Mouse (Mus musculus) frontal cortex, postnatal 10 days (tissue): ENCODE results near the gene Metap1d.

Source experiments
- DNase-seq, 2 experiments: peaks; one replicate each; pipeline ENCODE4 v3.0.0; 2022; ENCODE audit warnings: low spot score in 2 of 2, mixed read lengths in 1 of 2

Gene Metap1d

DNA sequence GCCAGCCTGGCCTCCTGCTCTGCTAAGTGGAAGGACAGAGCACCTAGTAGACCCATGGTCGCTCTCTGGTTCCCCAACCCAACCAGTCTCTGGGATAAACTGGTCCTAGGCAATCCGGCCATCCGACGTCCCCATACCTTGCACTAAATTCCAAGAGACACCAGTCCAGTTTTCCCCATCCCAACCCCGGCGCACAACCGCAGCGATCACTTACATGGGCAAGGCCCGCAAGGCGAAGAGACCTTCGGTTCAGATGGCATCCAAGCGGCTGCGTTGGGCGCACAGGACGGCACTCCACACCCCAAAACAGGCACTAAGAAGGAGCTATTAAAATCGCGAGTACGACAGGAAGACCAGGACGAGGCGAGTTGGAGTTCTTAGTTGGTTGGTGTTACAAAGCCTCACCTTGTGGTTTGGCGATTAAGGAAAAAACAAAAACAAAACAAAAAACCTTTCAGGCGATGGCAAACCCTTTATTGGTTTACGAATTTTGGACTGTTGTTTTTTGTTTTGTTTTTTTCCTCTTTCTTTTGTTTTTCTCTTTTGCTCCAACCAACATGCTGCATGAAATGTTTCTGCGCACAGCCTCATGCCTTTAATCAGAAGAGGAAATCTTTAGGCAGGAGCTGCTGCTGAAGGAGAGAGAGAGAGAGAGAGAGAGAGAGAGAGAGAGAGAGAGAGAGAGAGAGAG is 74.4 kb downstream of the Metap1d start:
- no peak for DNase-seq

DNA sequence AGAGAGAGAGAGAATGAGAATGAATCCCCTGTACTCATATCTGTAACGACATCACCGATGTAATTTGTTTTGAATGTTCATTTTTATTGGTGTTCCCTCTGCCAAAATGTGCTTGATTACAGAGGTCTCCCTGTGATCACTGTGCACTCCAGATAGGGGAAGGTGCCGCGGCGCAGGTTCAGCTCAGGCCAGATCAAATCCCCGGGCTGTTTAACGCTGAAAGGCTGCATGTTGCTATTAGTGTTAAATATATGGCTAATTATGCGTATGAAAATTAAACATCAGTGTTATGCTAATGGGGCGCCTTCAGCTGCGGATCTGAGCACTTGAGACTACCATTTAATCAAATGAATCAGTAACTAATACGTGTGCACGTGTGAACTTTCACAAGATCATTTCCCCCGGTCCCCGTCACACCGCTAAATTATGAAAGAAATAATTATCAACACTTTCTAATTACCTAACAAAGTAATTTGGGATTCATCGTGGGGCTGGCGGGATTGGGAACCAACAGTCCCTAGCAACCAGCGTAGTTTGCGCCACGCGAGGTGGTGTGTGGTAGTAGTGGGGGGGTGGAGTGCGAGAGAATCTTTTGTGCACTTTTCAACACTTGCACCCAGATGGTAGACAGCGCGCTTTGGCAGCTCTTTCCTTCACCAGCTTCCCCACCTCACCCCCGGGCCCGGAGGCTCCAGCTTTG is 75.1 kb downstream of the Metap1d start, which contains the start of gene Dlx1:
Dlx1 (plus strand) TSS at position 100 of the 700 bp plus-strand sequence.
- DNase-seq, result peak in 1 of 2 experiments; percentile 40

DNA sequence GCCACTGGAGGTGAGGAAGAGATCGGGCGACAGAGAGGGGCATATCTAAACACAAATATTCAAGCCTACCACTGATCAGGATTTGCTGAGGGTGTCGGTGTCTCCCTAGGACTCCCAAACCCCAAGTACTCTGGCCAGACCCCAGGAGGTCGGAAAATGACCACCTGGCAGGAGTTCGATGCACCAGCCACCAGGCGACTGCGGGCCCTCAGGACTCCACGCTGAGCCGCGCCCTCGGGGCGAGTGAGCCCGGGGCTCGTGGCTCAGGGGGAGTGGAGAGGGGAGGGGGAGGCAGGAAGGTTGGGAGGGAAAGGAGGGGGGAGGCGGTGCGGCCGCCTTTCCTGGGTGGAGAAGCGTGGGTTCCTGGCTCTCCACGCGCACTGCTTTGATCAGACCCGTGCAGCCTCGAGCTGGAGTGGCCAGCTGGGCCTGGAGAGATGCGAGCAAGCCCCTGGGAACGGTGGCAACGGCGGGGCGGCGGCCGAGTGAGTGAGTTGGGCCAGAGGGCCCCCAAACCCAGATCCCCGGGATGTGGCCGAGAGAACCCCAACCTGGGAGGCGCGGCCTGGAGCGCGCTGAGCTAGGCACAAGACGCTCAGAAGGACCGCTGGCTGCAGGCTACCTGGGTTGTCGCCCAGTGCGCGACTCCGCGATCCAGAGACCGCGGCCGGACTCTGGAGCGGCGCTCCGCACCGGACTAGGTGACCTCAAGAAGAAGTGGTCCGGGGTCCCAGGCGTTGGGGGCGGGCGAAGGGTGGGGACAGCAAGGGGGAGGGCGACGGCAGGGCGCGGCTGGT is 75.8 kb downstream of the Metap1d start:
- DNase-seq, result peak in 1 of 2 experiments; percentile 34

DNA sequence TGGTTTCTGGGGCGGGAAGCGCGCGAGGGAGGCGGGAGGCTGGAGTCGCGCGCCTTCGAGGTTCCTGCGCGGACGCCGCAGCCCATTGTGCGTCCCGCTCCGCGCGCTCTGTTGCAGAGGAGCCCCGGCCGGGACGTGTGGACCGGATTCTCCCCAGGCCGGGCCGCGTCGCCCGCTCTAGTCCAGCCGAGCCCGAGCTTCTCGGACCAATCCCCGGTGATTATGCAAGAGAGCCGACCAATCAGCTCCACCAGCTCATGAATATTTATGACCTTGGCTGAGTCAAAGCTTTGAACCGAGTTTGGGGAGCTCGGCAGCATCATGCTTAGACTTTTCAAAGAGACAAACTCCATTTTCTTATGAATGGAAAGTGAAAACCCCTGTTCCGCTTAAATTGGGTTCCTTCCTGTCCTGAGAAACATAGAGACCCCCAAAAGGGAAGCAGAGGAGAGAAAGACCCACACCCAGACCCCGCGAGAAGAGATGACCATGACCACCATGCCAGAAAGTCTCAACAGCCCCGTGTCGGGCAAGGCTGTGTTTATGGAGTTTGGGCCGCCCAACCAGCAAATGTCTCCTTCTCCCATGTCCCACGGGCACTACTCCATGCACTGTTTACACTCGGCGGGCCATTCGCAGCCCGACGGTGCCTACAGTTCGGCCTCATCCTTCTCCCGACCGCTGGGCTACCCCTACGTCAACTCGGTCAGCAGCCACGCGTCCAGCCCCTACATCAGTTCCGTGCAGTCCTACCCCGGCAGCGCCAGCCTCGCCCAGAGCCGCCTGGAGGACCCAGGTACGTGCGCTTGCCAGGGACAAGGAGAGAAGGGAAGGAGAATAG is 76.7 kb downstream of the Metap1d start:
- DNase-seq, result peak; percentile 62 to 71

DNA sequence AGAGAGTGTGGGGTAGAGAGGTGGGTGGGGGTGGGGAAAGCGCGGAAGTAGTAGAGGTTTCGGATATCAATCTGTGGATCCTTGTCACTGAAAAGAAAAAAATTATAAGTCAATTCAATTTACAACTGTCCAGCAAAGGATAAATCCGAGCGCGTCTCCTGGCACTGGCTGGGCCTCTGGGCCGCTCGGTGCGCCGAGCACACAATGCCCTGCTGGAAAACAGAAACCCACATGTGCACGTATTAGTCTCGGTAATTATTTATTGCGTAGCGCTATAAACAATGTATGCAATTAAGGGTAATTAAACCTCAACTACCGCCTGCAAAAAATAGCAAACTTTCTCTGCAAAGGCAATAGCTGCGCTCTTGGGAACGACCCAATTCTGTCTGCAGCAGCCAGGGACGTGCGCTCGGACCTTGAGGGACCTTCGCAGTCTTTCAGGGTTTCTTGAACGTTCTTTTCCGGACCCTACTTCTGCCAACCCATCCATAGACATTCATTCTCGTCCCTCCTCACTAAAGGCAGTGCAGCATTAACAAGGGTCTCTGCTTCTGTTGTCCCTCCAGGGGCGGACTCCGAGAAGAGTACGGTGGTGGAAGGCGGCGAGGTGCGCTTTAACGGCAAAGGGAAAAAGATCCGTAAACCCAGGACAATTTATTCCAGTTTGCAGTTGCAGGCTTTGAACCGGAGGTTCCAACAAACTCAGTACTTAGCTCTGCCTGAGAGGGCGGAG is 77.5 kb downstream of the Metap1d start:
- no peak for DNase-seq

DNA sequence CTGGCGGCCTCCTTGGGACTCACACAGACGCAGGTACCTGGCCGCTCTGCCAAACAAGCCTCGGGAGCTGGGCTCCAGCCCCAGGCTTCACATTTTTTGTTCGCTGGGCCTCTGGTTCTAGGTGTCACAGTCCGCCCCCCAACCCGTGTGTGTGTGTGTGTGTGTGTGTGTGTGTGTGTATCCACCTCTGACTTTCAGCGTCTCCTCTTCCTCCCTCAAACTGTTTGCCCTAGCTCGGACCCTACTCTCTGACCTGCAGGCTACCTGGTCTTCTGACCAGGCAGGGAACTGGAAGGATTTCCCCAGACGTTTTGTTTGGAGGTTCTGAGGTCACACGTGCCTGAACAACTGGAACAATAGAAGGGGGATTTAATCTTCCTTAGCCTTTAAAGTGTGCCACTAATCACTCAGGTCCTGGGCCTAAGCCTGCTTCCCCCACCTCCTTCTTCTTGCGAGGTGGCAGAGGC is 78.1 kb downstream of the Metap1d start:
- no peak for DNase-seq

DNA sequence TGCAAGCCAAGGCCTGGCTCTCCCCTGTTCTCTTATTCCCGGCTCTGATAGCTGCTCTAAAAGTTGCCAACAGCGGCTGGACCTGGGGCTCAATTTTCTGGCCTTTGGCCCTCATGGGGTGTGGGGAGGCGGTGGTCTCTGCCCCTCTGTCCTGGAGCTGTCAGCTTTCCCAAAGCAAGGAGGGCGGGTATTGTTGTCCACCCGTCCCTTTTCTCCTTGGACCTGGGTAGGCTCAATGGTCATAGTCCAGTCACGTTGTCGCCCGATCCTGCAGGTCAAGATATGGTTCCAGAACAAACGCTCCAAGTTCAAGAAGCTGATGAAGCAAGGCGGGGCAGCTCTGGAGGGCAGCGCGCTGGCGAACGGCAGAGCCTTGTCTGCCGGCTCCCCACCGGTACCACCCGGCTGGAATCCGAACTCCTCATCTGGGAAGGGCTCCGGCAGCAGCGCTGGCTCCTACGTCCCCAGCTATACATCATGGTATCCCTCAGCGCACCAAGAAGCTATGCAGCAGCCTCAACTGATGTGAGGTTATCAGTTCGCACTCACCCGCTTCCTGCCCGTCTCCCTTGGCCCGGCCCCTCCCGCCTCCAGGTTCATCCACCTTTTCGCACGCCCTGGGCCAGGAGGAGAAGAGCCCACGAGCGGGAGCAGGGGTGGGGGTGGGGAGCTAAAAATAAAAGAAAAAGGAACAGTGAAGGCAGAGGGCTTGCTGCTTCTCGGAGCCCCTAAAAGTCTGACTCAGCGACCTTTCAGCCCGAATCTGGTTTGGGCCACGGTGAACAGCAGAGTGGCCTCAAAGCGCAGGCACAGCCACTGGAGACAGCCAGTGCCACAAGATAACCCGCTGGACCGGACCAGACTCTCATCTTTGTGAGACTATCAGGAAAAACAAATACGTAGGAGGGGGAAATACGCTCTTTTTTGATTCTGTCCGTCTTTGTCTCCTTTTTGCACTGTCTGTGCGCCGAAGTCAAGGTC is 79.2 kb downstream of the Metap1d start:
- no peak for DNase-seq

DNA sequence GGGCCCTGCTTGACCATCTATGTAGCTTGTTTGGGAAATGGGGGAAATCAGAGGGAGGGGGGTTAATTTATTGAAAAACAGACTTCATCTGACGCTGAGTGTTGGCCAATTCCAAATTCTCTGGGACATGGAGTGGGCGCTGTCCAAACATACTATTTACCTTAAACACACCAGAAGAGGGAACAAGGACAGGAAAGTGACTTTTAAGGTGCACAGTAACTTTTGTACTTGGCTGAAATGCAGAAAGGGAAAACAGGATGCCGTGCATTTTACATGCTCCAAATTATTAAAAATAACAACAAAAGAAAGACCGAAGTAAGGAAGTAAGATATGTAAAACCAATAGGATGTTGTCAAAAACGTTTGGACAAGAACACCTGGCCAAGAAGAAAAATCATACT is 80.0 kb downstream of the Metap1d start:
- no peak for DNase-seq

DNA sequence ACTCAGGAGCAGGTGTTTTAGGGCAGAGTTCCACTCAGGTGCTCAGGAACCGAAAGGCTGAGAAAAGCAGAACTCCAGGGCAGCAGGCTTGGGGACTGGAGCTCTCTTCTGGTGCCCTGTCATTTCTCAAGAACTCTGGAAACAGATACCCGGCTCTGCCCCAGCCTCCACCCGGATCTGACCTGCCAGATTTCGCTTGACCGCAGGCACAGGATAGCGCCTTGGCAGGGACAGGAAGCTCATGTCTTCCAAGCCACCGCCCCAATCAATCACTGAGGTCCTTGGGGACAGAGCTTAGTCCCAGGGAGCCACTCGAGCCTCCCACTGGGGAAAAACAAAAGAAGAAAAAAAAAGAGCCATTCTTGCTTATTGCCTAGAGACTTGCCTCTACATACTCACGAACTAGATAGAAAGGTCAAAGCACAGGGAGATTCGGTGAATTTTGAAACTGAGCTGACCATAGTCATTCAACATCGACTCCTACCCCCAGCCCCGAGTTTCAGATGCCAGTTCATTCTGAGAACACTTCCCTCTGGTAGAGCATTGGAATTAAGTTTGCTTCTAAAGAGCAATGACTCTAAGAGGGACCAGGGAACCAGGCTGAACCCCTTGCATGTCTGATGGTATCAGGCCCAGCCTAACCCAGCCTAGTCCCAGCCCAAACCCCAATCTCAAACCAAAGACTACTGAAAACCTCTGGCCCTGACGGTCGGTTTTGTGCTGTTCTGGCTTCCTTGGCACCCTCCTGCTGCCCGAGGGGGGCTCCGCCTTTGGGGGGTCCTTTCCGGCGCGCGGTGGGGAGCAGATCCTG is 81.4 kb downstream of the Metap1d start:
- no peak for DNase-seq

DNA sequence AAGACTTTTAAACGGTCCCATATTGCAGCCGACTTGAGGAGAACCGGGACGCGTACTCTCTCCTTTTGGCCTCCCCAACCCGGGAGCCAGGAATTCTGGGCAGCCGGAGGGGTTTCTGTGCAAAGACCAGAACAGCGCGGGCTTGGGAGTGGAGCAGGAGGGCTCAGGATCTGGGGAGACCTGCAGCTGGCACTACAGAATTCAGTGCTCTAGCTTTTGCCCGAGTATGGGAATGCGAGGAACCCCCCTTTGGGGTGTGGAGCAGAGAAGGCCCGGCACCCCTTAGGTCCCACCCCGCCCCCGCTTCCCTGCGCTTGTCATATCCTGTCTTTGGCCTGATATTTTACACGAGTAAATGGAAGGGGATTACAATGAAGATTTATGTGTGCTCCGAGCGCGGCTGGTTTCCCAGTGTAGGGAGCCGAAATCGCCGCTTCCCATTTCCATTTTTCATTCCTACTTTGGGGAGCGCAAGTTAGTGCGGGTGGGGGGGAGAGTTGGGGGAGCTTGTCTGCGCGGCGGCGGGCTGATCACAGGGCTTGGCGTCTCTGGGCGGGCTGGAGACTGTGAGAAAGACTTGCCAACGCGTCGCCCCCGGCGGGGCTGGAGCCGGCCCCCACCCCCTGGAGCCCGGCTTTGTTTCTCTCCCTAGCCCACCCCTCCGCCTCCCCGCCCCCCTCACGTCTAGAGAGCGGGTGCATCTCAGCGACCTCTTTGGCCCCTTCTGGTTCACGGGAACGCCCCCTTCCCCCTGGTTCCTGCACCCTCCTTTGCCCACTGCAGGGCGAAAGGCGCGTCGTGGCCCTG is 87.7 kb downstream of the Metap1d start:
- DNase-seq, result no peak

DNA sequence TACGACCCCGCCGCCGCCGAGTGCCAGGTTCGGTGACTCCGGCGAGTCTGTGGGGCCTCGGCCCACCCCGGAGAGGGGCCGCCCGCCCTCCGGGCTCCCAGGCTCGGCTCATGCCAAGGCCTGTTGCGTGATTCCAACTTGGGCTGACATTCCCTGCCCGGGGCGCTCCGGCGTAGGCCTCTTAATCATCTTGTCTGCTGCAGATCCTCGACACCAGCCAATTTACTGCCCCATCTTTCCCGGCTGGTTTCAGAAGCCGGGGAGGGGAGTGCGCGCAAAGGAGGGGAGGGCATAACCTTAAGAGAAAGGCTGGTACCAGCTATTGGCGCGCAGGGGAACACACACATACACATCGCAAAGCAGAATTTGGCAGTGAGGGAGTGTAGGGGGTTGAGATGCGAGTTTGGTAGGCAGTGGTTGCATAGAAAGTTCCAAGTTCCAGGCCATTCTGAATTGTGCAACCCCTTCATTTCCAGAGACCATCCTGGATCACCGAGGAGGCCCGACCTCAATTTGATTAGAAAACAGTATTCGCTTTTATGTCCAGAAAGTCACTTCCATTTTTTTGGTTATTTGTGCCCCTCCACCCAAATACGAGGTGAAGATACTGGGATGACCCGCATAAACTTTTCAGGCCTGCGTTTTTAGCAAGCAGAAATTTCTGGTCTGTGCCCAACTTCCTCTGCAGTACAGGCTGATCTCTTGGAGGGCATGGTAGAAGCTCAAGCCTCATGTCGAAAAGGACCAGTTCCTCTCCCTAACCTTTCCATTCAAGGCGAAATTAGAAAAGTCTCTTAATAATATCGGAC is 88.5 kb downstream of the Metap1d start:
- DNase-seq, result peak in 1 of 2 experiments; percentile 38

DNA sequence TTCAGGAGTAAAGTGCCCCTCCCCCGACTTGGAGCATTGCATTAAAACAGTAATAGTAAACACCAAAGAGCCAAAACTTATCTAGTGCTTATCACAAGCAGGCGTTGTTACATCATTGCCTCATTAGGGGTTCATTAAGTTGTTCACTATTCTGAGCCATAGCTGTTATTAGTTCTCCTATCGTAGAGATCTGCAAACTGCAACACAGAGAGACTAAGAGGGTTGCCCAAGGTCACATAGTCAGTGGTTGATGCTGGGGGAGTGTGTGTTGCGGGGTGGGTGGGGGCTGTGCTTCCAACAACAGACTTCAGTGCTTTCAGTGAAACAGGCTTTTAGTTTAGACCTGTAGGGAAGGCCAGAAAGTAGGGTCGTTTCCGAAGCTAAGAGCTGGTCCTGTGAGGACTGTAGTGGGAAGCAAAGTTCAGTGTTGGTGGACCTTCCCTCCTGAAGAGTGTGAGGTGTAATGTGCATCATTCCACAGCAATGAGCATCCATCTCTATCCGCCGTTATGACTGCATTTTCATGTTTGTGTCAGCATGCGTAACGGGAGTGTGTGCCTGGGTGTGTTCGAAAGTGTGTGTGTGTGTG is 89.2 kb downstream of the Metap1d start:
- DNase-seq, result no peak

DNA sequence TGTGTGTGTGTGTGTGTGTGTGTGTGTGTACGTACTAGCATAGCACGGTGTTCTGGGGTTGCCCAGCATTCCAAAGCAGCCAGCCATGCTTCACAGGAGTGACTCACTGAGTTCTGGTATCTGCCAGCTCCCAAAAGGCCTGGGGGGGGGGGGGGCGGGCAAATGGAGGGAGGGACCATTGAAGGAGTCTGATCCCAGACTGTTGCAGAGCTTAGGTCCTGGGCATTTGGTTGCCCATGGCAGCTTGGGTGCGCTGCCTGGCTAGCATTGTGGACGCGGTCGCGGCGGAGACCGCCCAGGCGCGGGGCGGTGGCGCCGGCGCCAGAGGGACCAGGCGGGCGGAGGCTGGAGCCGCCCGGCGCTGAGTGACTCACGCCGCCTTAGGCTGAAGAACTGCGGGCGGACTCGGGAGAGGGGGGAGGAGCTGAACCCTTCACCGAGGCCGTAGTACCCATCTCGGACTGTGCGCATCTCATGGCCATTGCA is 89.8 kb downstream of the Metap1d start:
- DNase-seq, result no peak

DNA sequence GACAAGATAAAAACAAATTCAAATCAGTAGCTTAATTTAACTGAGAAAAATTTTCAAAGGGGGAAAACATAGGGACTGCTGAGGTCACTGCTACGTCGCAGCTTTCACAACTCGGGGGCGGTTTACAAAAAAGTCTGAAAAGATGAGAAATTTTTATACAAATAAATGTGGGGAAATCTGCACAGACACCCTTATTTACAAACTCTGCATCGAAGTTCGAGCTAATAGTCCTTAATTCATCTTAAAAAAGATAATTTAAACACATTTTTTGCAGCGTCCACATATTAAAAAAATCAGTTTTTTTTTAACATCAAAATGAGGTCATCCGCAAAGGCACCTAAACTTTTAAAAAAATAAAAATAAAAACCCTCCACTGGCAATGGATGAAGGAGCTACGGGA is 90.5 kb downstream of the Metap1d start:
- no peak for DNase-seq

DNA sequence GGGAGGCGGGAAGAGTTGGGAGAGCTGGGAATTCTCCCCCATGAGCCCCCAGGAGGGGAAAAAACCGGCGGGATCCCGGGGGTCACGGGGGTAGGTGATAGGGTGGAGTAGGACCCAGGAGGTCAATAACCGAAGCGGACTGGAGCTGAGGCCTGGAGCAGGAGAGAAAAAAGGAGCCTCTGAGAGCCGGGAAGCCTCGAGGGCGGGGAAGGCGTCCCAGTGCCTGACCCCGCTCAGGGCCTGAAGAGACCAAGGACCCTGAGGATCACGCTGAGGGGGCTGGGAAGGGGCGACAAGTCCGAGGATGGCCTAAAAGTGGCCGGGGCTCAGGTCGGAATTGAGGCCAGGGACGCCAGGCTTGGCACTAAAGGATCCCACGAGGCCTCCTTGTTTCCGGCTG is 90.9 kb downstream of the Metap1d start:
- no peak for DNase-seq
